Mouse (Mus musculus) colon, adult 2 months (tissue): ENCODE data around the gene Gm20817. TPM values are rescaled to one million over a fixed set of nuclear protein-coding genes. Genes with fewer than 3 reads are reported as not detected.

Source experiments
- polyA plus RNA-seq: library from polyadenylated mRNA; depleted of rRNA; stranded (reverse); fragments of >200 nt; gene quantifications from 2 replicates; pipeline ENCODE4 v1.2.3, GENCODE M21; 2012; rRNA removed

The Gm20817 gene
- polyA plus RNA-seq = not detected in 2 replicates

DNA sequence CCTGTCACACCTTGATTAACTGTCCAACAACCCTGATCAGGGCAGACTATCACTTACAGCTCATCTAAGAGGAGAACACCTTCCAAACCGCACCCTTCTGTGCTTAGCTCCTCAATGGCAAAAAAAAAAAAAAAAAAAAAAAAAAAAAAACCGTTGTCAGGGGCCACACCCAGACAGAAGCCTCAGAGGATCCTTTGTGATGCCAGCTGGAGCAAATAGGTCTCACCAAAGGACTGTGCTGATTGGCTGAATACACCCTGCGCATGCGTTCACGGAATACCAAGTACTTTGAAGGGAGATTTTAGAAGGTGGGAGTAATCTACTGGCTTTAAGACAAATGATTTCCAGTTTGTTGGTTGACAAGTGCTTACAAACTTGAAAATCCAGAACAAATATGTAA lies at the start of gene Gm20817:
Gene Gm20817, minus strand, starts transcription at position 101 of the 400 bp plus-strand sequence.

